Mouse (Mus musculus): ENCODE results near the gene Plek. TPM values are rescaled to one million over a fixed set of nuclear protein-coding genes. Genes with fewer than 3 reads are reported as not detected.
A peak's percentile ranks its signal among the peaks of the same experiment; 100 is the strongest.

The Plek gene
- polyA plus RNA-seq, 1 experiment from 2014 or later, result 5.5 TPM

GRCm38 (mm10) chr11:16956115-16956862, 95.9 kb downstream of the Plek start:
- H3K4me3 ChIP-seq, result no peak overlapping the region
- peaks cover 14% of the 10 kb centered on the region for H3K4me1 ChIP-seq
- no peak overlapping the region for H3K27ac ChIP-seq (replicated peaks)
- H3K9me3 ChIP-seq (replicated peaks), result no peaks in the 10 kb centered on the region
- H3K27me3 ChIP-seq (ENCODE audit: low read depth, poor library complexity, severe bottlenecking), result no peaks in the 10 kb centered on the region
- WGBS, result 93% methylated on average over 6 of the region's 6 CpGs
- H3K36me3 ChIP-seq, result peaks cover 27% of the 10 kb centered on the region
- DNase-seq (ENCODE audit: low spot score), result no peak

GRCm38 (mm10) chr11:16951761-16952010, 100.5 kb downstream of the Plek start:
- H3K27ac ChIP-seq (replicated peaks), result peak overlapping the region; percentile 86

GRCm38 (mm10) chr11:16950976-16951760, 101.0 kb downstream of the Plek start, which contains the start of gene Fbxo48:
Gene Fbxo48, plus strand, starts transcription at chr11:16951375.
- under 1% methylated on average over 38 of the region's 38 CpGs for WGBS
- Histone ChIP-seq H3K27ac (replicated peaks) (peak within 1 kb of the TSS; percentile 86), H3K36me3 (peaks cover 14% of the 10 kb centered on the region), H3K4me3 (peak within 1 kb of the TSS; percentile 72), H3K9me3 (replicated peaks) (no peaks in the 10 kb centered on the region), H3K4me1 (peaks cover 23% of the 10 kb centered on the region), H3K27me3 (ENCODE audit: low read depth, poor library complexity, severe bottlenecking) (no peaks in the 10 kb centered on the region)
- peak; percentile 96 for DNase-seq (ENCODE audit: low spot score)

More at GRCm38 (mm10) chr11:16951761-16952010, 100.5 kb downstream of the Plek start:
- no peaks in the 10 kb centered on the region for H3K27me3 ChIP-seq (ENCODE audit: low read depth, poor library complexity, severe bottlenecking)
- DNase-seq (ENCODE audit: low spot score), result no peak
- WGBS, result 8% methylated on average over 9 of the region's 9 CpGs
- H3K4me3 ChIP-seq, result peak overlapping the region; percentile 72
- H3K4me1 ChIP-seq, result peaks cover 23% of the 10 kb centered on the region
- H3K9me3 ChIP-seq (replicated peaks), result no peaks in the 10 kb centered on the region
- peaks cover 20% of the 10 kb centered on the region for H3K36me3 ChIP-seq

- Histone ChIP-seq H3K4me1 (peaks cover 23% of the 10 kb centered on the region), H3K9me3 (replicated peaks) (no peaks in the 10 kb centered on the region), H3K36me3 (peaks cover 12% of the 10 kb centered on the region; the same call in 1 of the 2 replicates), H3K27me3 (ENCODE audit: low read depth, poor library complexity, severe bottlenecking) (no peaks in the 10 kb centered on the region), H3K4me3 (peak overlapping the region; percentile 72), H3K27ac (replicated peaks) (peak overlapping the region; percentile 84)
- 61% methylated on average over 13 of the region's 13 CpGs for WGBS
- no peak for DNase-seq (ENCODE audit: low spot score)
Observed at GRCm38 (mm10) chr11:16950226-16950975, 101.8 kb downstream of the Plek start.

GRCm38 (mm10) chr11:16948756-16949155, 103.4 kb downstream of the Plek start:
- H3K4me3 ChIP-seq, result no peak overlapping the region
- H3K27ac ChIP-seq (replicated peaks), result no peak overlapping the region
- H3K36me3 ChIP-seq, result peaks cover 9% of the 10 kb centered on the region; the same call in 1 of the 2 replicates
- H3K27me3 ChIP-seq (ENCODE audit: low read depth, poor library complexity, severe bottlenecking), result no peaks in the 10 kb centered on the region
- no peak for DNase-seq (ENCODE audit: low spot score)
- no peaks in the 10 kb centered on the region for H3K9me3 ChIP-seq (replicated peaks)
- WGBS, result 19% methylated on average over 1 of the region's 1 CpGs
- H3K4me1 ChIP-seq, result peaks cover 23% of the 10 kb centered on the region

- Histone ChIP-seq H3K4me1 (peaks cover 13% of the 10 kb centered on the region), H3K27ac (replicated peaks) (no peak overlapping the region), H3K36me3 (no peaks in the 10 kb centered on the region), H3K27me3 (ENCODE audit: low read depth, poor library complexity, severe bottlenecking) (no peaks in the 10 kb centered on the region), H3K9me3 (replicated peaks) (no peaks in the 10 kb centered on the region), H3K4me3 (no peak overlapping the region)
- no peak for DNase-seq (ENCODE audit: low spot score)
- 92% methylated on average over 4 of the region's 4 CpGs for WGBS
Observed at GRCm38 (mm10) chr11:16943016-16943415, 109.2 kb downstream of the Plek start.

- Histone ChIP-seq H3K4me3 (no peak overlapping the region), H3K27me3 (ENCODE audit: low read depth, poor library complexity, severe bottlenecking) (no peaks in the 10 kb centered on the region), H3K36me3 (no peaks in the 10 kb centered on the region), H3K4me1 (peaks cover 13% of the 10 kb centered on the region), H3K27ac (replicated peaks) (no peak overlapping the region), H3K9me3 (replicated peaks) (no peaks in the 10 kb centered on the region)
- WGBS, result 76% methylated on average over 4 of the region's 4 CpGs
- DNase-seq (ENCODE audit: low spot score), result no peak
Observed at GRCm38 (mm10) chr11:16941973-16942452, 110.2 kb downstream of the Plek start.

GRCm38 (mm10) chr11:16941103-16941793, 110.9 kb downstream of the Plek start:
- WGBS, result 44% methylated on average over 4 of the region's 4 CpGs
- H3K4me3 ChIP-seq, result no peak overlapping the region
- peak; percentile 16 for DNase-seq (ENCODE audit: low spot score)
- H3K36me3 ChIP-seq, result no peaks in the 10 kb centered on the region
- no peaks in the 10 kb centered on the region for H3K27me3 ChIP-seq (ENCODE audit: low read depth, poor library complexity, severe bottlenecking)
- no peaks in the 10 kb centered on the region for H3K9me3 ChIP-seq (replicated peaks)
- peak overlapping the region; percentile 23; the same call in 1 of the 2 replicates for H3K27ac ChIP-seq (replicated peaks)
- H3K4me1 ChIP-seq, result peaks cover 13% of the 10 kb centered on the region

- no peaks in the 10 kb centered on the region for H3K4me1 ChIP-seq
- 67% methylated on average over 6 of the region's 6 CpGs for WGBS
- no peaks in the 10 kb centered on the region for H3K36me3 ChIP-seq
- no peak overlapping the region for H3K27ac ChIP-seq (replicated peaks)
- no peaks in the 10 kb centered on the region for H3K27me3 ChIP-seq (ENCODE audit: low read depth, poor library complexity, severe bottlenecking)
- H3K9me3 ChIP-seq (replicated peaks), result no peaks in the 10 kb centered on the region
- peak; percentile 15 for DNase-seq (ENCODE audit: low spot score)
- no peak overlapping the region for H3K4me3 ChIP-seq
Observed at GRCm38 (mm10) chr11:16935577-16936236, 116.5 kb downstream of the Plek start.

GRCm38 (mm10) chr11:16932159-16932558, 120.0 kb downstream of the Plek start:
- Histone ChIP-seq H3K4me1 (no peaks in the 10 kb centered on the region), H3K9me3 (replicated peaks) (no peaks in the 10 kb centered on the region), H3K27me3 (ENCODE audit: low read depth, poor library complexity, severe bottlenecking) (no peaks in the 10 kb centered on the region), H3K36me3 (no peaks in the 10 kb centered on the region), H3K27ac (replicated peaks) (no peak overlapping the region), H3K4me3 (no peak overlapping the region)
- 89% methylated on average over 3 of the region's 3 CpGs for WGBS
- DNase-seq (ENCODE audit: low spot score), result no peak
